Mouse (Mus musculus): ENCODE measurements around the gene Tfe3.
"Not testable (repeated sequence)": the region's sequence is repeated elsewhere in the genome, so short reads cannot be mapped to it uniquely, and the experiment has no call there.

The Tfe3 gene

DNA sequence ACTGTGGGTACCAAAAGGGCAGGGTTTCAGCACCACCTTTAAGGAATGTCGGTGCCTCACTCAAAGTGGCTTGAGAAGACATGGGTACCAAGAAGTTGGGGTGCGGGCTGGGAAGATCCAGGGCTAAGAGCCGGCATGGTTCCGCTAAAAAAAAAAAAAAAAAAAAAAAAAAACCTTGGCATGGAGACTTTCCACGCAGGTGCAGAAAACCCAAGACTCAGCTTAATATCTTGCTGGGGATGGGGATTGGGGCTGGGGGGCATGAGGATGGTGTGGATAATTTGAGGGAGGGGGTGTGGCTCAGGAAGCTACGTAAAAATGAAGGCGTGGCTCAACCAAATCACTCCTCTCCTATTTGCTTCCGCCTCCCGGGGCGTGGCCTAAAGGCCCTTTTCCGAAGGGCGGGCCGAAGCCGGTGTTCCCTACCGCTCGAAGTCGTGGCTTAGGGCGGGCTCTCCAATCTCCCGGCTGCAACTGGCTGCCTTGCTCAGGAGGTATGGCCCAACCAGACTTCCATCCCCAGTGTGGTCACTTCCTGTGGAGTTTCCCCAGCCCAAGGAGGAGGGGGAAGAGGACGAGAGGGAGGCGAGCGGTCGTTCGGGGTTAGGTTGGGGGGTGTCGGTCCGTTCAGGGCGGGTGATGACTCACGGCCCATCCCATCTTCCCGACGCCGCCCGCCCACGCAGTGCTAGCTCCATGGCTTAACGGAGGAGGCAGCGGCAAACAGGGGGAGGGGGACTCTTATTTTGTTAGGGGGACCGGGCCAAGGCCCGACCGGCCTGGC lies at the start of gene Tfe3:
Tfe3 (plus strand) TSS at position 424 of the 784 bp plus-strand sequence.
- no peak for DNase-seq (ENCODE audit: extremely low read depth, low read depth, low spot score)

DNA sequence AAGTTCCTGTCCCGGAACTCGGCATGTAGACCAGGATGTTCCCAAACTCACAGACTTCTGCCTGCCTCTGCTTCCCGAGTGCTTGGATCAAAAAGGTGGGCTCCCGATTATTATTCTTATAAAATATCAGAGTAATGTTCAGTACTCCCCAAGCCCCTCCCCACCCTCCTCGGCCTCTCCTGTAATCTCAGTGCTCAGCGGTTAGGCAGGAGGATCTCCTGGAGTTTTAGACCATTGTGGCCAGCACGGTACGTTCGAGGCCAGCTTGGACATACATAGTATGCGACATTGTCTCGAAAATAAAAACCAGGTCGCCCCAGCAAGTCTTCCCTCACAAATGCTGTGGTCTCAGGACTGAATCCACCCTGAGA lies 48.6 kb upstream of the Tfe3 start:
- DNase-seq (ENCODE audit: extremely low read depth, low read depth, low spot score): not testable (repeated sequence)

DNA sequence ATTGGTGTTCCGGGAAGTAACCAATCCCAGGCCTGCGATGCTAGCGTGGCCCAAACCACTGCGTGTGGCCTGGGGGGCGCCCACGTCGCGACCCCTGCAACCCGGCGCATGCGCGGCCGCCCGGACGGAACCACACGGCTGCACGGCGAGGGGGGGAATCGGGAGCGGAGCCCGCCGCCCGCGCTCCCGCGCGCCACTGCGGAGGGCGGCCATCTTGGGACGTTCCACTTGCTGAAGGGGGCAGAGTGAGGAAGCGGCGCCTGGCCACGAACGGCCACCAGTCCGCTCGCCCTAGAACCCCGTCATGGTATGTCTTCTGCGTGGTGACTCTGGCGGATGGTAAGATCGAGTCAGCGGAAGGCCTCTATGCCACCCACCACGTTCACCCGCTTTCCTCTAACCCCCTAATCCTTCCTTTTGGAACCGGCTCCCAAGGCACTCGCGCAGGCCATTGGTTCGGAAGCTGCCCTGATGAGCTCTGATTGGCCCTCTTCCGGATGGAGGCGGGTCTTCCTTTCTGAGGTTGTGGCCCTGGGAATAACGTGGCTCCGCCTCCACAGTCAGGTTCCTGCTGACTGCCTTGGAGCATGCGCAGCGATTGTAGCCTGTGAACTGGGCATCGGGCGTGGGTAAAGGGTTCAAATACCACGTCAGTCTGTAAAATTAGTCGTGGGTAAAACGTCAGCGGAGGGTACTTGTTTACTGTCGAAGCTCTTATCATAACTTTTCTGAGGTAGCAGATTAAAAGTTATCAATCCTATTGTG lies 48.0 kb upstream of the Tfe3 start, which contains the start of gene Wdr45:
Wdr45 (plus strand) TSS at position 199 of the 765 bp plus-strand sequence.
- peak; percentile 36 for DNase-seq (ENCODE audit: extremely low read depth, low read depth, low spot score)

DNA sequence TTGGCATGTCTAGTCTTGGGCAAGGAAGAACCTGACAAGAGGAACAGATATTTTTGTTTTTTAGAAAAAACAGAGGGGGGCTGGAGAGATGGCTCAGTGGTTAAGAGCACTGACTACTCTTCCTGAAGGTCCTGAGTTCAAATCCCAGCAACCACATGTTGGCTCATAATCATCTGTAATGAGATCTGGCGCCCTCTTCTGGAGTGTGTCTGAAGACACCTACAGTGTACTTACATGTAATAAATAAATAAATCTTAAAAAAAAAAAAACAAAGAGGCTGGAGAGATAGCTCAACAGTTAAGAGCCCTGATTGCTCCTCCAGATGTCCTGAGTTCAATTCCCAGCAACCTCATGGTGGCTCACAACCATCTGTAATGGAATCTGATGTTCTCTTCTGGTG lies 46.3 kb upstream of the Tfe3 start:
- DNase-seq (ENCODE audit: extremely low read depth, low read depth, low spot score): not testable (repeated sequence)

DNA sequence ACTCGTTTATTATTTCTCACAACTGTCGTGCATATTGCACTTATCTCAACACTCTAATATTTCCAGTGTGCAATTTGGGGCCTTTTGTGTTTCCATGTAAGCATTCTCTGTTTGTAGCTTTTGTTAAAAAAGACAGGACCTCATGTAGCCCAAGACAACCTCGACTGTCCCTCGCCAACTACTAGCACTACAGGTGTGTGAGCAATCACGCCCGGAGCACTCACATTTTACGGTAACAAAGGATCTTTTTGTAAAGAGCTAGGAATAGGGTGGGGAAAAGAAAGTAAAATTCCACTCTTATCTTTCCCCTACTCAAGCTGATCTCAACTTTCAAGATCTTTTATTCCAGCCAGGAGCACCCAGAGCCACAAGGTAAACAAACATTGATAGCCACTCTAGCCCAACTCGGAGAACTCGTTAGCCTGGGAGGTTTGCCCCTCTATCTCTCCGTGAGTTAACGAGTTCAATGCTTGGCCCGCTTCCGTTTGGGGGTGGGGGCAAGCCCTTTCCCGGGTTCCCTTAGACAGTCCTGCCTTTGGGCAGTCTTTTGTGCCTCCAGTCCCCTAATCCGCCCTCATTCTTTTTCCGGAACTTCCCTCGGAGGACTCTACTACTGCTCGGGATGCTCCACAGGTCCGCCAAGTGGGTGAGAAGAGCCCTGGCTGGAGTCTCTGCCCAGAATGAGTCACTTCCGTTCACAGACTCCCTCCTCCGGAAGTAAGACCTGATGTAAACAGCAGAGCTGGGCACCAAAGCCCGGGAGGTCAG lies 40.7 kb upstream of the Tfe3 start, which contains the start of gene Gm45208:
Gm45208 (plus strand) TSS at position 732 of the 768 bp plus-strand sequence.
- DNase-seq (ENCODE audit: extremely low read depth, low read depth, low spot score): no peak

DNA sequence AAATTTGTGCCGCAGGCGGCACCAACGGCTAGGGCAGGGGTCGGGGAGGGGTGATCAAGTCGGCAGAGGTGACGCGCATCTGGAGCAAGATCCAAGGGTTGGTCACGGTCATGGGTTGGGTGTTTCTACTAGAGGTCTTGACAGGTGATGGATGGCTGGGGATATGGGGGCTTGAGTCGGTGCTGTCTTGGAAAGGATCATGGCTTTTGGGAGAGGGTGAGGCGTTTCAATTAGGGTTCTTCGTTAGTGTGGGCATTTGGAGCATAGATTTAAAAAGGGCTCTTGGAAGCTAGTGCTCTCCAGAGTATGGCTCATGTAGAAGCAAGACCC lies 40.1 kb upstream of the Tfe3 start:
- no peak for DNase-seq (ENCODE audit: extremely low read depth, low read depth, low spot score)

DNA sequence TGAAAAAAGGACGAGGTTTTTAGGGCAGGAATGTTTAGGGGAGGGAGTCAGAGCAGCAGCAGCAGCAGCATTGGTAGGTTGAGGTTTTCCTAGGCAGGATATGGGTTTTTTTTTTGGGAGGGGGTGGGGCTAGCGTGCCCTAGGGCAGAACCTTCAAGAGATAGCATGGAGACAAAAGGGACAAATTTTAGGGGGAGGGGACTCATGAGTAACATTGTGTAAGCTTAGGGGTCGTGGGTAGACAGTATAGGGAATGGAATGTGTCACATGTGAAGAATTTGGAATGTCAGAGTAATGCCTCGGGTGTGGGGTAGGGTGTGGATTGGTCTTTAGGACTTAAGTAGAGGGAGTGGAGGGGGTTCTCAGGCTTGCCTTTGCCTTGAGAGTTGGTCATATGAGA lies 39.7 kb upstream of the Tfe3 start:
- no peak for DNase-seq (ENCODE audit: extremely low read depth, low read depth, low spot score)

DNA sequence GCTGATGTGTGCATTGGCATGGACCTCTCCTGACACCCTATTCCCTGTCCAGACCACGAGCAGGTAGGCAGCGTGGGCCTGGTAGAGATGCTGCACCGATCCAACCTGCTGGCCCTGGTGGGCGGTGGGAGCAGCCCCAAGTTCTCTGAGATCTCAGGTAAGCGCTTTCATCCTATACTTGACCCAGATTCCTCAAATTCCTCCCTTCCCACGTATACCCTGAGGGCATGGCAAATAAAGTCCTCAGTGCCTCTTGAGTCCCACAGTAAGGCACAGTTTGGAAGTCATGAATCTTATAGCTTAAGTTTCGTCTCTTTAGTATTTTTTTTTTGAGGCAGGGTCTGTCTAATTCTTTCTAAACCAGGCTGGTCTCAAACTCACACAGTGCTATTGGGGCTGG lies 38.2 kb upstream of the Tfe3 start:
- no peak for DNase-seq (ENCODE audit: extremely low read depth, low read depth, low spot score)

DNA sequence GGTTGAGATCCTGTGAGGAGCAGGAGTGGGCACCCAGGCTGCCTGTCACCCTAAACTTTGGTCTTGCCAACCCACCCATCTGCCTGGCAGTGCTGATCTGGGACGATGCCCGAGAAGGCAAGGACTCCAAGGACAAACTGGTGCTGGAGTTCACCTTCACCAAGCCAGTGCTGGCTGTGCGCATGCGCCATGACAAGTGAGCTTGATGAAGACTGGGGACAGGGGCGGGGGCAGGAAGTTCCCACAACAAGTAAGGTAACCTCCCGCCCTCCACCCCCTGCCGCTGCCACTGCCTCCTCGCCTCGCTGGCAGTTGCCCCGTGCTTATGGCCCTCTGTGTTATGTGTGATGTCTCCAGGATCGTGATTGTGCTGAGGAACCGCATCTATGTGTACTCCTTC lies 36.5 kb upstream of the Tfe3 start:
- no peak for DNase-seq (ENCODE audit: extremely low read depth, low read depth, low spot score)

DNA sequence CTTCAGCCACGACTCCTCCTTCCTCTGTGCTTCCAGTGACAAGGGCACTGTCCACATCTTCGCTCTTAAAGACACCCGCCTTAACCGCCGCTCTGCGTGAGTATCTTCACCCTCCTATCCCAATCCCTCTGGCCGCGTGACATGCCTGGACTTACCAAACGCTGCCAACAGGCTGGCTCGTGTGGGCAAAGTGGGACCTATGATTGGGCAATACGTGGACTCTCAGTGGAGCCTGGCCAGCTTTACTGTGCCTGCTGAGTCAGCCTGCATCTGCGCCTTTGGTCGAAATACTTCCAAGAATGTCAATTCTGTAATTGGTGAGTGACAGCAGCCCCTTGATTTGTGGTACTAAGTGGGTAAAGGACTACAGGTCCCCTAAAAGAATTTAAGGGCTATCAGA lies 35.2 kb upstream of the Tfe3 start:
- no peak for DNase-seq (ENCODE audit: extremely low read depth, low read depth, low spot score)

DNA sequence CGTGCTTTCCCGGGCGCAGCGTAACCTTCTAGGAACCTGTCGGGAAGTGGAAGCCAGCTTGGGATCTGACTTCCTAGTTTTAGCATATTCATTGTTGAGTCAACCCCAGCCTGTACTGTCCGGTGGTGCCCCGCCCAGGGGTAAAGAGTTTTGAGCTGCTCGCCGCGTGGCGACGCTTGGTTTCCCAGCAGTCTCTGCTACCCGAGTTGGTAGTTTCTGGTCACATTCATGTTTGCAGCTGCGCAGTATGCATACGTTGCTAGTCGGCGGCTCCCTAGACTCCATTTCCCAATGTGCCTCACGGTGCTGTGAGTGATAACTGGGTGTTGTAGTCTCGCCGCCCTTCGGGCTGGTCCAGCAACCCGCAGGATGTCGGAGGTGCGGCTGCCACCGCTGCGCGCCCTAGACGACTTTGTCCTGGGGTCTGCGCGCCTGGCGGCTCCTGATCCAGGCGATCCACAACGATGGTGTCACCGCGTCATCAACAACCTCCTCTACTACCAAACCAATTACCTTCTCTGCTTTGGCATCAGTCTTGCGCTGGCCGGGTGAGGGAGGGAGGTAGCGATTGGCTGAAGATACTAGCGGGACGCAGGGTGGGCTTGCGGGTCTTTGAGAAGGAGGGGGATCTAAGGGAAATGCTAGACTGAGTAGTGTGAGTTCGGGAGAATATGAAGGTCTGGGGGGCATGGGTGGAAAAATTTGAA lies 34.0 kb upstream of the Tfe3 start, which contains the start of gene Praf2:
Praf2 (plus strand) TSS at position 225 of the 707 bp plus-strand sequence.
- no peak for DNase-seq (ENCODE audit: extremely low read depth, low read depth, low spot score)

DNA sequence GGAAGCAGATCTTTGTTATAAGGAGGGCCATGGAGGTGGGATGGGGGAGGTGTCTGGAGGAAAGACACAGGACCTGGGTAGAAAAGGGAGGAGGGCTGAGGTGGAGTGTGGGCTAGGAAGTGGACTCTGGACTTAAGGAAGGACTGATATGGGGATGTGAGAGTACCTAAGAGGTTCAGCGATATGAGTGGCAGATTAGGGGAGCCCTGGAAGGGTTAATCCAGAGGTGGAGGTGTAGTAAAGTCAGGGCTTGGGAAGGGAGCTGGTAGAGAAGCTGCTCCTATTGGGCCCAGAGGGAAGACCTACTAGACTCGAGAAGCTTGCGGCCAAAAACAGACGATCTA lies 33.5 kb upstream of the Tfe3 start:
- no peak for DNase-seq (ENCODE audit: extremely low read depth, low read depth, low spot score)

DNA sequence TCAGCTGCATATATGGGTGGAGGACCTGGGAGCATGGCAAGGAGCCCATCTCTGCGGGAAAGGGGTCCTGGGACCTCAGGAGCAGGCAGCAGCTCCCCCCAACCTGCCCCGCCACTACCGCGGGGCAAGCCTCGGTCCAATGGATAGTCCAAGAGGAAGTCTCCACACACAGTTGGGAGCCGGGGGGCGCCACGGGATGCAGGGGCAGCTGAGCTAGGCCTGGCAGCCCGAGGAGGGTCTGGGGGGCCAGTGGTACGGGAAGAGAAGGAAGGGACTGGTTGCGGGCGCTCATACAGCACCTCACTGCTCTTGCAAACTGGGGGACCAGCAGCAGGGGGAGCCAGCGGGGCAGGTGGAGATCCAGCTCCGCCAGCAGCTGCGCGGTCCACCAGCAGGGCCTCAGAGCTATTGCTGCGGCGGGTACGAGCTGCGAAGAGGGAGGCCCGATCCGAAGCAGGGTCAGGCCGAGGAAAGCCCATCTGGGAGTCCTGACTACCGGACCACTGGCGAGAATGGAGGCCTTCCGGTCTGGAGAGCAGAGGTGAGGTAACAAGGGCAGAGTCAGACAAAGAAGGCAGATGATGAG lies 28.7 kb upstream of the Tfe3 start:
- no peak for DNase-seq (ENCODE audit: extremely low read depth, low read depth, low spot score)

DNA sequence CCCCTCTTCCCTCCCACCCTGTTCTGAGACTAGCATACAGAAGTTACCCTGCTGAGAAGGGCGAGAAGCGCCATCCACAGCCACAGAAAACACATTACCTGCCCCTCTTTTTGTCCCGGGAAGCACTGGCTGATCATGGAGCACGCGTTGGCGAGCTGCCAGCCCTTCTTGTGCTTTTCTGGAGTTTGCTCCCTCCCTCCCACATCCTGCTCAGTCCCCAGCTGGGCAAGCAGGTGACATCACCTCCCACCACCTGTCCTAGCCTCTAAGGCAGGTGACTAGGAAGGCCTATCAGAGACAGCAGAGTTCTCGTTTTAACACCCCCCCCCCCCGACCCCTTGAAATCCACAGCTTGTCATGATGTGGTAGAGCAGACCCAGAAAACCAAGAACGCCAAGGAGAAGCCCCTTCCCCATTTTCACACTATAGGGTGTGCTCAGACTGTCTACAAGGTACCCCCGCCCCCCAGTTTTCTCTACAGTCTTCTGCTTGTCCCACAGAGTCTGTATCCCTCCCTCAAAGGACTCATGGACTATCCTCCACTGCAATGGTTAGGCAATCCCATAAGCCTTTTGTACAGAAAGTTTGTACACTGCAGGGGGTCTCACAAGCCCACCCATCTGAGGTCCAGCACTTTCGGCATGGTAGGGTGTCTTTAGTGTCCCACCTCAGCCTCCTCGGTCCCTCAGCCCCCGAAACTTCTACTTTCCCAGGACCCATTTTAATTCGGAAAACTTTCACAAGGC lies 22.9 kb upstream of the Tfe3 start:
- no peak for DNase-seq (ENCODE audit: extremely low read depth, low read depth, low spot score)

DNA sequence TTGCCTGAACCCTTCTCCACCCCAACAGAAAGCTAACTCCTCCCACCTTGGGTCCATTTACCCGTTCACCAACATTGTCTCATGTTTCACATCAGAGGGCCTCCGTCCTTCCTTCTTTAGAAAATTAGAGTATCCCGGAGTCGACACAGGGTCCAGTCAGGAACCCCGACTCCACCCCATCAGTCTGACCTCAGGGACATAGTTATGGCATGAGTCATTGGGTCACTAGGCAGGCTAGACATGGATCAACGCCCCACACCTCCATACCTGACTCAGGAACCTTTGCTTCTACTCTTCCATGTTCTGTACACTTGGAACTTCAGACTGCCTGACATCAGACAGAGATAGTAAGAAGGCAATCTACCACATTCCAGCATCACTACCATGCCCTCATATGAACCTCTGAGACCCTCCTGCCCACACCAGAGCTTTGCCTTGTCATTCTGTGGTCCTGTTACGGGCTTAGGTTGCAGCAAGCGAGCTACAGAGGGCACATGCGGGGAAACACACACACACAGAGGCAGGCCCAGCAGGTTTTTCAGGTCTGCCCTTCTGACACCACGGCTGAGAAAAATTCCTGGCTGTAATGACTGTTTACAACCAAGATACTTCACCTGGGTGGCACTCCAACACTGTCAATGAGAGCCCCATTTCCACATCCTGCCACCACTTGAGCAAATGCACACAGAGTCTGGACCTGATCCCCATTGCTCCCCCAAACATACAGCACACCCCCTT lies 22.1 kb upstream of the Tfe3 start:
- DNase-seq (ENCODE audit: extremely low read depth, low read depth, low spot score): no peak

DNA sequence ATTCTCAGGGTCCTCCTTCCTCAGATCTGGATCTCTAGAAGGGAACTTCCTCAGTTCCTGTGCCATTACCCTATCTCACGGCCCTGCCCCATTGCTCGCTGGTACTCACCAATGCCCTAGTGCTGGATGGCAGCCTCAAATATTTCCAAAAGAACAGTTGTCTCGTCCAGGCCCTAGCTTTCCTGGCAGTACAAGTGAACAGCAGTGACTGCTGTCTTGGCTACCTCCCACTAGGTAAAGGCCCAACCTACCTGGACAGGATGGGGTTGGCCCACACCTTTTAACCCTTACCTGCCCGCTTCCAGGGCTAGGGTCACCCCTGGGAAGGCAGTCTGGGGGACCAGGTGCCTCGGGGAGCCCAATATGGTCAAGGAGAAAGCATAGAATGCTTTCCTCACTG lies 21.3 kb upstream of the Tfe3 start:
- no peak for DNase-seq (ENCODE audit: extremely low read depth, low read depth, low spot score)

DNA sequence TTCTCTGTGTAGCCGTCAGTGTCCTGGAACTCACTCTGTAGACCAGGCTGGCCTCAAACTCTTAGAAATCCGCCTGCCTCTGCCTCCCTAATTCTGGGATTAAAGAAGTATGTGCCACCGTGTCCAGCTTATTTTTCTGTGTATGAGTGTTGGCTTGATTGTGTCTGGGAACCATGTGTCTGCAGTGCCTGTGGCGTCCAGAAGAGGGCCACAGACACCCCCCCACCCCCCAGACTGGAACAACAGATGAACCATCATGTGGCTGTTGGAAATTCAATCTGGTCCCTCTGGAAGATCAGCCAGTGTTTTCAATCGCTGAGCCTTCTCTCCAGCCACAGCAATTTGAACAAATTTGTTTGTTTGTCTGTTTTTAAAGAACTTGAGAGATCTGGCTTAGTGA lies 18.9 kb upstream of the Tfe3 start:
- no peak for DNase-seq (ENCODE audit: extremely low read depth, low read depth, low spot score)

DNA sequence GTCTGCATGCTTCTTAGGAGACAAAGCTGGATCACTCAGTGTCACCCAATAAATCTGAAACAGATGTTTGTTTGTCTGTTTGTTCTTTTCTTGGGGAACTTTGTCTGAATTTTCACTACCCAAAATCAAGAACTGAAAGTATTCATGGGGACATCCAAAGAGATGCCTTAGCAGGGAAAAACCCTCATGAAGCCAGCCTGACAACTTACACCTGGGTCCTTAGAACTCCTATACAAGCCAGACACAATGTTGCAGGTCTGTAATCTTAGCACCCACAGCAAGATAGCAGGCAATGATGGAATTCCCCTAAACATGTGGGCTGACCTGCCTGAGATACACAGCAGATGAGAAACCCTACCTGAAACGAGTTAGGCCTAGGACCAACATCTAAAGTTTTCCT lies 17.4 kb upstream of the Tfe3 start:
- no peak for DNase-seq (ENCODE audit: extremely low read depth, low read depth, low spot score)

DNA sequence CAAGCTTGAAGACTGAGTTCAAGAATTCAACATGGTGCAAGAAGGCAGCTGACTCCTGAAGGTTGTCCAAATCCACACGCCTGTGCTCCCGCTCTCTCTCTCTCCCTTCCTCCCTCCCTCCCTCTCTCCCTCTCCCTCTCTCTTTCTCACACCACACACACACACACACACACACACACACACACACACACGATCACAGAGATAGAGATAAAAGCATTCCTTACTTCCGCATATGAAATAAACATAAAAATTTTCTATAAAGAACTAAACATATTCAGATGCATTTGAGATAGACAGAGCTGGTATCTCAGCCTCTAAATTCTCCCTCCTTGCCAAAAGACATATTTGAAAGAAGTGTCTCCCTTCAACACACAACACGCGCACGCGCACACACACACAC lies 16.9 kb upstream of the Tfe3 start:
- no peak for DNase-seq (ENCODE audit: extremely low read depth, low read depth, low spot score)
